Mouse (Mus musculus) hindbrain, embryonic 15.5 days (tissue): Measurements from ENCODE around the gene Slk. TPM values are rescaled to one million over a fixed set of nuclear protein-coding genes. Genes with fewer than 3 reads are reported as not detected.

Experiments
- ATAC-seq: fragments of 200-750 bp; cut with Nextera tagmentation; 2 replicates; pipeline ENCODE4 v1.8.0; 2017; ENCODE audit warnings: low read depth, moderate number of reproducible peaks, moderate TSS enrichment; ENCODE audit not compliant: low FRiP score
- H3K27ac ChIP-seq: fragments of 300-500 bp; sonication (generic); replicated peaks from 2 replicates; pipeline ENCODE4 v1.5.1; 2015; ENCODE audit warnings: mild to moderate bottlenecking, inconsistent platforms
- H3K27me3 ChIP-seq: fragments of 300-500 bp; sonication (generic); 2 replicates; pipeline ENCODE4 v1.6.1; 2015; ENCODE audit warnings: control low read depth, inconsistent platforms
- H3K36me3 ChIP-seq: fragments of 300-500 bp; sonication (generic); 2 replicates; pipeline ENCODE4 v1.6.1; 2015; ENCODE audit warnings: control low read depth, inconsistent platforms
- H3K4me1 ChIP-seq: fragments of 300-500 bp; sonication (generic); replicated peaks from 2 replicates; pipeline ENCODE4 v1.6.1; 2015; ENCODE audit warnings: control low read depth, inconsistent platforms
- H3K4me2 ChIP-seq: fragments of 300-500 bp; sonication (generic); 2 replicates; pipeline ENCODE4 v1.6.1; 2015; ENCODE audit warnings: moderate library complexity, mild to moderate bottlenecking, inconsistent platforms
- H3K4me3 ChIP-seq: fragments of 300-500 bp; sonication (generic); 2 replicates; pipeline ENCODE4 v1.5.1; 2015; ENCODE audit warnings: mild to moderate bottlenecking, inconsistent platforms
- H3K9ac ChIP-seq: fragments of 300-500 bp; sonication (generic); 2 replicates; pipeline ENCODE4 v1.6.1; 2015; ENCODE audit warnings: inconsistent platforms
- H3K9me3 ChIP-seq: fragments of 300-500 bp; sonication (generic); 2 replicates; pipeline ENCODE4 v1.6.1; 2016; ENCODE audit warnings: control low read depth, inconsistent platforms
- WGBS: fragments of 180-500 bp; shearing (Covaris S2); methylation state at CpG from one replicate; pipeline ENCODE4 v1.1.7; 2015; 5-methylcytosine and 5-hydroxymethylcytosine counted together
- polyA plus RNA-seq: library from polyadenylated mRNA; unstranded; fragments of >200 nt; fragmentation: Nextera tagmentation; extraction: Ambion mirVana; gene quantifications from 2 replicates; pipeline ENCODE4 v1.2.1, GENCODE M21; 2015

The Slk gene
- polyA plus RNA-seq, 1 experiment from 2014 or later = 5.9 TPM

DNA sequence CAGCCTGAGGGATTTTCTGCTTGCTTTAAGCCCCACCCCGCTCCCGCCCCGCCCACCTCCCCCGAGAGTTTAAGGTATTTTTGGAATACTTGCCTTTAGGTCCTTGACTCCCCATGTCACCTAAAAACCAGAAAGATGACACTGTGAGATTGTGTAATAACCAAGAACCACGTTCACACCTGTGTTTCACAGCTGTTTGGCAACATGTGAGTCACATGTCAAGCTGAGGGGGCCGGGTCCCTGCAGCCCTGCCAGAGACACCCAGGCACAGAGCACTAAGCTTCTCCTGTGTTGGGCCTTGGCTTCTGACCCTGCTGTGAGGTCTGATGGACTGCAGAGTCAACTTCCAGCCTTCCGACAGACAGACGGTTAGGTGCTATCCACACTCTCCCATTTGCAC, 88.1 kb downstream of the Slk start:
- Histone ChIP-seq H3K27me3 (no peaks in the 10 kb centered on the region), H3K4me2 (no peak overlapping the region), H3K4me3 (no peak overlapping the region), H3K9me3 (no peaks in the 10 kb centered on the region), H3K9ac (no peak overlapping the region), H3K36me3 (no peaks in the 10 kb centered on the region), H3K27ac (no peak overlapping the region), H3K4me1 (no peaks in the 10 kb centered on the region)
- WGBS = 69% methylated on average over 8 of the region's 8 CpGs
- ATAC-seq = no peak

DNA sequence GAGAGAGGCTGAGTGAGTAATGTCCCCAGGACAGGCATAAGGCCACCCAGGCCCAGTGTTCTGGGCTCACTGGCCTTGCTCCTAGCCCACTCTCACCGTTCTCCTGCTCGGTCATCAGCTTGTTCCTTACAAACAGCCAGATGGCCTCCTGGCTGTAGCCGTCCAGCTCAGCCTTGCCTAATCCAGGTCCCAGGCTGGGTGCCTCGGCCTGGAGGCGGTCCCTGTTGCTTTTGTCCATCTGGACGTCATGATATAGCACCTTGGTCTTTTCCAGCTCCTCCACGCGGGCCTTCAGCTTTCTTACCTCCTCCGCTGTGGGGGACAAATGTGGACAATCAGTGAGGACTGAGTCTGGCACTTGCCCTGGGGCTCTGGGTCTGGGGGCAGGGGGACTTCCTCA, 88.9 kb downstream of the Slk start:
- Histone ChIP-seq H3K36me3 (no peaks in the 10 kb centered on the region), H3K27ac (no peak overlapping the region), H3K4me2 (no peak overlapping the region), H3K4me1 (no peaks in the 10 kb centered on the region), H3K4me3 (no peak overlapping the region), H3K27me3 (no peaks in the 10 kb centered on the region), H3K9me3 (no peaks in the 10 kb centered on the region), H3K9ac (no peak overlapping the region)
- WGBS = 72% methylated on average over 9 of the region's 9 CpGs
- ATAC-seq = no peak

DNA sequence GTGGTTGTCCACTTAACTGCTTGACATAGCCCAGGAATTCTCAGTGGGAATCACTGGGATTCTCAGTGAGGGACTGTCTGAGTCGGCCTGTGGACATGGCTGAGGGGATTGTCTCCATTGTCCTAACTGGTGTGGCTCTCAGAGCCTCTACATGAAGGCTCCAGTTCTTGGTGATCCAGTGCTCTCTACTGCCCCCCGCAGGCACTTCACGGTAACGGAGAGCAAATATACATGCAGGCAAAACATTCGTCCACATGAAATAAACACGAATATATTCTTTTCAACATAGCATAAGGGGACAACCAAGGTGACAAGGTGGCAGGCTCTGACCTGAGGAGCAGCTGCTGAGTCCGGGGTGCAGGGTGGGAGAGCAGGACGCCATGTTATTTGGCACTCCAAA, 94.9 kb downstream of the Slk start:
- Histone ChIP-seq H3K9ac (no peak overlapping the region), H3K9me3 (no peaks in the 10 kb centered on the region), H3K4me3 (no peak overlapping the region), H3K4me2 (no peak overlapping the region), H3K36me3 (no peaks in the 10 kb centered on the region), H3K4me1 (no peaks in the 10 kb centered on the region), H3K27ac (no peak overlapping the region), H3K27me3 (no peaks in the 10 kb centered on the region)
- 38% methylated on average over 8 of the region's 8 CpGs for WGBS
- no peak for ATAC-seq

DNA sequence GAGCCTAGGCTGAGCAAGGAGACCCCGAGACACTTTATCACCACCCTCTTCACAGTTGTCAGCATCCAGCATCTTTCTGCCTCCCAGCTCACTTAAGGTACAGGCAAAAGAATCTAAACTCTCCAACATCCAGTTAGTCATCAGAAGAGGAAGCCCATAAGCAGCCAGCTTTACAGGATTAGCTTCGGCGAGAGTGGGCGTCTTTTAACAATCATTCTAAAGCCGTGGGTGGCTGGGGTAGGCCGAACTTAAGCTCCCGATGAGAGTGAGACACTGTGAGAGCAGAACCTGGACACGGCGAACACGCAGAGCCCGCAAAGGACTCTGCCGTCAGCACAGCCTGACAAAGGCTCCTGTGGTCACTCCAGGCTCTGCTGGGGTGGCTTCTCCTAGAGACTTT, 99.2 kb downstream of the Slk start:
- no peak for ATAC-seq
- 86% methylated on average over 12 of the region's 12 CpGs for WGBS
- Histone ChIP-seq H3K4me1 (no peaks in the 10 kb centered on the region), H3K27ac (no peak overlapping the region), H3K36me3 (no peaks in the 10 kb centered on the region), H3K27me3 (no peaks in the 10 kb centered on the region), H3K9me3 (no peaks in the 10 kb centered on the region), H3K4me3 (no peak overlapping the region), H3K9ac (no peak overlapping the region), H3K4me2 (no peak overlapping the region)

DNA sequence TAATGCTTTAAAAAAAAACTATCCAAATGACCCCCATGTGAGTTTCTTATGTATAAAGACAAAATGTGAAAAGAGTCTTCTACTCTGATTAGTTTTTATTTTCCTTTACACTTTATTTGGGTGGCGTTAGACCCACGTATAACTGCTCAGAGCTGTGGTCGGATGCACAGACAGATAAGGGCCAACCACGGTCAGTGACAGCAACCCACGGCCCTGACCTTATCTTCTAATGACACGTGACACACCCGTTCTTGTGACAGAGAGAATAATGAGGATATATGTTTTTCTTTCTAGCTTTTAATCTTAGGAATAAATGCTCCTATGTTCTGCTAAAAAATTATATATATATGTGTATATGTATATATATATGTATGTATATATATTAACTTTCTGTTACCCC, 110.1 kb downstream of the Slk start:
- H3K4me2 ChIP-seq = no peak overlapping the region
- no peaks in the 10 kb centered on the region for H3K4me1 ChIP-seq
- H3K27ac ChIP-seq = no peak overlapping the region
- H3K27me3 ChIP-seq = no peaks in the 10 kb centered on the region
- no peak overlapping the region for H3K4me3 ChIP-seq
- WGBS = 89% methylated on average over 7 of the region's 7 CpGs
- no peak for ATAC-seq
- no peak overlapping the region for H3K9ac ChIP-seq
- no peaks in the 10 kb centered on the region for H3K36me3 ChIP-seq
- H3K9me3 ChIP-seq = no peaks in the 10 kb centered on the region

- no peak for ATAC-seq
- H3K4me3 ChIP-seq = no peak within 1 kb of the TSS
- no peaks in the 10 kb centered on the region for H3K36me3 ChIP-seq
- H3K4me2 ChIP-seq = no peak within 1 kb of the TSS
- H3K9ac ChIP-seq = no peak within 1 kb of the TSS
- H3K4me1 ChIP-seq = no peaks in the 10 kb centered on the region
- 78% methylated on average over 6 of the region's 6 CpGs for WGBS
- H3K27me3 ChIP-seq = no peaks in the 10 kb centered on the region
- H3K27ac ChIP-seq = no peak within 1 kb of the TSS
- no peaks in the 10 kb centered on the region for H3K9me3 ChIP-seq
These were observed 112.5 kb downstream of the Slk start, which contains the start of gene Col17a1 for GRCm38 (mm10) chr19:47691994-47692393. Gene Col17a1 (minus strand): TSS chr19:47692094.

Other genes with a start within 250 kb of the Slk start
- gene Sh3pxd2a, start 115.3 kb upstream of the Slk start, polyA plus RNA-seq = 2.3 and 2.4 TPM in 2 replicates
- 29.5 and 31.4 TPM in 2 replicates for gene Stn1, start 42.2 kb upstream of the Slk start, polyA plus RNA-seq
- 0.13 and 0.24 TPM in 2 replicates for gene Col17a1, start 112.4 kb downstream of the Slk start, polyA plus RNA-seq
- 153 and 157 TPM in 2 replicates for gene Sfr1, start 152.0 kb downstream of the Slk start, polyA plus RNA-seq